Mouse (Mus musculus) megakaryocyte, embryonic 14.5 days (primary cell): Measurements from ENCODE around the gene Kpna7.

Experiments
- FLI1 ChIP-seq: IDR thresholded peaks from 2 replicates; pipeline ENCODE4 v1.6.1; 2012; ENCODE audit warnings: low read length, inconsistent platforms, mixed read lengths
- GATA1 ChIP-seq: IDR thresholded peaks from 3 replicates; pipeline ENCODE4 v1.6.1; 2012; ENCODE audit warnings: mixed read lengths, low read length, inconsistent platforms, borderline replicate concordance

GRCm38 (mm10) chr5:145059524-145059923, 24.3 kb downstream of the Kpna7 start:
- TF ChIP-seq GATA1 (no peak), FLI1 (no peak)
